Mouse (Mus musculus): ENCODE results near the gene Snx27.
A peak's percentile ranks its signal among the peaks of the same experiment; 100 is the strongest.

Snx27 gene

GRCm38 (mm10) chr3:94567242-94567641 lies 15.3 kb downstream of the Snx27 start:
- DNase-seq (ENCODE audit: low spot score in 2 of 2) = no peak

GRCm38 (mm10) chr3:94565557-94565956 lies 17.0 kb downstream of the Snx27 start:
- DNase-seq (ENCODE audit: low spot score in 2 of 2) = no peak

GRCm38 (mm10) chr3:94565127-94565526 lies 17.4 kb downstream of the Snx27 start:
- DNase-seq (ENCODE audit: low spot score in 2 of 2) = no peak

- no peak for DNase-seq (ENCODE audit: low spot score in 2 of 2)
Measured at GRCm38 (mm10) chr3:94564356-94565010, 18.0 kb downstream of the Snx27 start.

GRCm38 (mm10) chr3:94563163-94563562 lies 19.4 kb downstream of the Snx27 start:
- no peak for DNase-seq (ENCODE audit: low spot score in 2 of 2)

GRCm38 (mm10) chr3:94559931-94560429 lies 22.5 kb downstream of the Snx27 start:
- DNase-seq (ENCODE audit: low spot score in 2 of 2) = no peak

GRCm38 (mm10) chr3:94549041-94549440 lies 33.5 kb downstream of the Snx27 start:
- DNase-seq (ENCODE audit: low spot score in 2 of 2) = no peak

GRCm38 (mm10) chr3:94537187-94537586 lies 45.3 kb downstream of the Snx27 start:
- DNase-seq (ENCODE audit: low spot score in 2 of 2) = no peak

- peak; percentile 22 to 35 for DNase-seq (ENCODE audit: low spot score in 2 of 2)
Measured at GRCm38 (mm10) chr3:94533968-94534367, 48.5 kb downstream of the Snx27 start.

GRCm38 (mm10) chr3:94526731-94527130 lies 55.8 kb downstream of the Snx27 start:
- no peak for DNase-seq (ENCODE audit: low spot score in 2 of 2)

GRCm38 (mm10) chr3:94506664-94507063 lies 75.9 kb downstream of the Snx27 start:
- no peak for DNase-seq (ENCODE audit: low spot score in 2 of 2)

GRCm38 (mm10) chr3:94502243-94502642 lies 80.3 kb downstream of the Snx27 start:
- DNase-seq (ENCODE audit: low spot score in 2 of 2) = peak in 1 of 2 experiments; percentile 52

- DNase-seq (ENCODE audit: low spot score in 2 of 2) = no peak
Measured at GRCm38 (mm10) chr3:94497162-94497561, 85.4 kb downstream of the Snx27 start.

GRCm38 (mm10) chr3:94487581-94487980 lies 94.9 kb downstream of the Snx27 start:
- no peak for DNase-seq (ENCODE audit: low spot score in 2 of 2)

- no peak for DNase-seq (ENCODE audit: low spot score in 2 of 2)
Measured at GRCm38 (mm10) chr3:94485922-94486321, 96.6 kb downstream of the Snx27 start.

- DNase-seq (ENCODE audit: low spot score in 2 of 2) = peak; percentile 97 to 99
Measured at GRCm38 (mm10) chr3:94483790-94484439, 98.6 kb downstream of the Snx27 start.

- peak in 1 of 2 experiments; percentile 52 for DNase-seq (ENCODE audit: low spot score in 2 of 2)
Measured at GRCm38 (mm10) chr3:94482764-94483385, 99.6 kb downstream of the Snx27 start.

GRCm38 (mm10) chr3:94481429-94481828 lies 101.1 kb downstream of the Snx27 start:
- DNase-seq (ENCODE audit: low spot score in 2 of 2) = no peak

GRCm38 (mm10) chr3:94480291-94480884 lies 102.1 kb downstream of the Snx27 start, which contains the start of gene Riiad1:
Riiad1 (minus strand) TSS chr3:94480341.
- DNase-seq (ENCODE audit: low spot score in 2 of 2) = no peak

GRCm38 (mm10) chr3:94479564-94479963 lies 103.0 kb downstream of the Snx27 start:
- no peak for DNase-seq (ENCODE audit: low spot score in 2 of 2)

- no peak for DNase-seq (ENCODE audit: low spot score in 2 of 2)
Measured at GRCm38 (mm10) chr3:94478591-94479169, 103.8 kb downstream of the Snx27 start.

GRCm38 (mm10) chr3:94477981-94478422 lies 104.5 kb downstream of the Snx27 start, which contains the start of gene Celf3:
Celf3 (plus strand) TSS chr3:94478295.
- DNase-seq (ENCODE audit: low spot score in 2 of 2) = peak in 1 of 2 experiments; percentile 78
